Mouse (Mus musculus) limb, embryonic 11.5 days (tissue): ENCODE data around the gene Cdk6. TPM values are rescaled to one million over a fixed set of nuclear protein-coding genes. Genes with fewer than 3 reads are reported as not detected.
"Not testable (repeated sequence)": the region's sequence is repeated elsewhere in the genome, so short reads cannot be mapped to it uniquely, and the experiment has no call there.

ENCODE experiments used
- ATAC-seq: fragments of 200-750 bp; cut with Nextera tagmentation; 2 replicates; pipeline ENCODE4 v1.8.0; 2017; ENCODE audit warnings: low read depth; ENCODE audit not compliant: insufficient number of reproducible peaks, low FRiP score, low TSS enrichment
- DNase-seq: peaks from one replicate; pipeline ENCODE4 v3.0.0-alpha.2; 2015; ENCODE audit warnings: low spot score
- H3K27ac ChIP-seq: fragments of 300-500 bp; sonication (generic); replicated peaks from 2 replicates; pipeline ENCODE4 v1.5.1; 2014; ENCODE audit warnings: low read depth, mild to moderate bottlenecking, low read length
- H3K27me3 ChIP-seq: fragments of 300-500 bp; sonication (generic); 2 replicates; pipeline ENCODE4 v1.6.1; 2014; ENCODE audit warnings: mild to moderate bottlenecking, low read length, mixed read lengths; ENCODE audit not compliant: control insufficient read depth, insufficient read depth
- H3K36me3 ChIP-seq: fragments of 300-500 bp; sonication (generic); 2 replicates; pipeline ENCODE4 v1.6.1; 2014; ENCODE audit warnings: mild to moderate bottlenecking, low read length, moderate library complexity, mixed read lengths; ENCODE audit not compliant: control insufficient read depth, insufficient read depth
- H3K4me1 ChIP-seq: fragments of 300-500 bp; sonication (generic); 2 replicates; pipeline ENCODE4 v1.6.1; 2014; ENCODE audit warnings: low read length, mixed read lengths; ENCODE audit not compliant: control insufficient read depth, insufficient read depth
- H3K4me2 ChIP-seq: fragments of 300-500 bp; sonication (generic); 2 replicates; pipeline ENCODE4 v1.6.1; 2014; ENCODE audit warnings: low read depth, mild to moderate bottlenecking, moderate library complexity; ENCODE audit not compliant: severe bottlenecking
- H3K4me3 ChIP-seq: fragments of 300-500 bp; sonication (generic); 2 replicates; pipeline ENCODE4 v1.5.1; 2014; ENCODE audit warnings: low read depth, low read length
- H3K9ac ChIP-seq: fragments of 300-500 bp; sonication (generic); 2 replicates; pipeline ENCODE4 v1.6.1; 2014; ENCODE audit warnings: mild to moderate bottlenecking, low read length
- H3K9me3 ChIP-seq: fragments of 300-500 bp; sonication (generic); 2 replicates; pipeline ENCODE4 v1.6.1; 2016; ENCODE audit warnings: low read length; ENCODE audit not compliant: control insufficient read depth
- whole genome bisulfite sequencing: fragments of 180-500 bp; shearing (Covaris S2); extraction: QIAGEN DNeasy Blood & Tissue Kit; methylation state at CpG from one replicate; pipeline ENCODE4 v1.1.7; 2014; 5-methylcytosine and 5-hydroxymethylcytosine counted together
- polyA plus RNA-seq: library from polyadenylated mRNA; unstranded; fragments of >200 nt; fragmentation: Nextera tagmentation; extraction: Ambion mirVana; gene quantifications from 2 replicates; pipeline ENCODE4 v1.2.1, GENCODE M21; 2014

Gene Cdk6
- polyA plus RNA-seq, 1 experiment from 2014 or later, result 31.3 TPM

- H3K4me2 ChIP-seq, H3K4me3 ChIP-seq, H3K36me3 ChIP-seq, H3K4me1 ChIP-seq, H3K9me3 ChIP-seq, H3K27me3 ChIP-seq, DNase-seq, H3K9ac ChIP-seq, ATAC-seq, H3K27ac ChIP-seq: not testable (repeated sequence)
Observed at GRCm38 (mm10) chr5:3532048-3532447, 190.8 kb downstream of the Cdk6 start.

GRCm38 (mm10) chr5:3536592-3537212, 195.4 kb downstream of the Cdk6 start:
- Histone ChIP-seq H3K4me2 (no peak overlapping the region), H3K9ac (no peak overlapping the region), H3K4me1 (no peaks in the 10 kb centered on the region), H3K27ac (no peak overlapping the region), H3K4me3 (no peak overlapping the region), H3K27me3 (no peaks in the 10 kb centered on the region), H3K36me3 (no peaks in the 10 kb centered on the region; the same call in 1 of the 2 replicates), H3K9me3 (no peaks in the 10 kb centered on the region)
- ATAC-seq (no peak), DNase-seq (no peak)
- 73% methylated on average over 3 of the region's 3 CpGs for WGBS

DNA sequence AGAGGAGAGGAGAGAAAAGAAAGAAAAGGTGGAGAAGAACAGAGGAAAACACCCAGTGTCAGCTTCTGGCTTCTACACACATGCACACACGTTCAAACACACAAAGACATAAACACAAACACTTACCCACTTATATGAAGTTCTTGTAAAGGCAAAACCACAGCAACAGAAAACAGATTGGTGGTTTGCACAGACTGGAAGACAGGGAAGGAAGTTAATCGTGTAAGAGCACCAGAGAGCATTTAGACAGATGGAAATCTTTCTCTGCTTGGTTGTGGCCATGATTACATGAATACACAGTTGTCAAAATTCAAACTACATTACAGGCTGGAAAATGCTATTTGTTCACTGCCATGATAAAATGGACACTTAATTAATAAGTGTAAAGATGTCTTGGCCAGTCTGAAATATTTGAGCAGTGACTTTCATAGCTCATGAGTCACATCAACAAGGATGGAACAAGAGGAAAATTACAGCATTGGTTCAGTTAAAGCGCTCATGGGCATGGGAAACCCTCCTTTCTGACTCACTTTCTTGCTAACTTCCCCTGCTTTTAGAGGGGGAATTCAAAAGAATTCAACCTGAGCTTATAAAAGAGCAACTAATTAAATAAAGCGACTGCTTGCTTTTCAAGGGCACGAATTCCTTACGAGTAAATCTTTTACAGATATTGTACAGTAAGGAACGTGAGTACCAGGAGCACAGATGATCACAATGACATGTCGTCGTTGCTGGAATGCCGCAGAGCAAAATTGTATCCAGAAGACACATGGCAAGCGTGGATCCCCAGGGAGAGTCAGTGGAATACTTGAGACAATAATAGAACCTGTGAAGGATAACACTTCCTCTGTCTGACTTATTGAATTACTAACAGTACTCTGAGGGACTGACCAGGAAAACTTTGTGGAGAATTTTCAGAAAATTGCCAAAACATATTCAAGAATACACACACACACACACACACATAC, 197.5 kb downstream of the Cdk6 start:
- Histone ChIP-seq H3K27me3 (no peaks in the 10 kb centered on the region), H3K27ac (no peak overlapping the region), H3K9me3 (no peaks in the 10 kb centered on the region), H3K36me3 (no peaks in the 10 kb centered on the region), H3K4me2 (no peak overlapping the region), H3K4me3 (no peak overlapping the region), H3K4me1 (no peaks in the 10 kb centered on the region), H3K9ac (no peak overlapping the region)
- DNase-seq, result no peak
- 69% methylated on average over 11 of the region's 11 CpGs for WGBS
- no peak for ATAC-seq

- H3K4me1 ChIP-seq, result peaks cover 5% of the 10 kb centered on the region
- DNase-seq (no peak), ATAC-seq (no peak)
- no peak overlapping the region for H3K4me2 ChIP-seq
- H3K4me3 ChIP-seq, result no peak overlapping the region
- WGBS, result 74% methylated on average over 6 of the region's 6 CpGs
- no peaks in the 10 kb centered on the region for H3K27me3 ChIP-seq
- H3K27ac ChIP-seq, result no peak overlapping the region
- no peak overlapping the region for H3K9ac ChIP-seq
- H3K9me3 ChIP-seq, result no peaks in the 10 kb centered on the region
- no peaks in the 10 kb centered on the region for H3K36me3 ChIP-seq
Observed at GRCm38 (mm10) chr5:3541871-3542270, 200.6 kb downstream of the Cdk6 start.

- Histone ChIP-seq H3K27me3 (no peaks in the 10 kb centered on the region), H3K4me2 (peak within 1 kb of the TSS; percentile 71), H3K9ac (peak within 1 kb of the TSS; percentile 81), H3K36me3 (0 out of 2 replicates have a peak, but pooled peaks cover 2% of the 10 kb centered on the region), H3K9me3 (no peaks in the 10 kb centered on the region), H3K4me1 (peaks cover 5% of the 10 kb centered on the region), H3K27ac (peak within 1 kb of the TSS; percentile 85), H3K4me3 (peak within 1 kb of the TSS; percentile 79)
- under 1% methylated on average over 72 of the region's 80 CpGs for WGBS
- ATAC-seq, result peak; percentile 94
- peak; percentile 98 for DNase-seq
Observed at GRCm38 (mm10) chr5:3543629-3544479, 202.6 kb downstream of the Cdk6 start, which contains the start of gene Fam133b. Fam133b (plus strand) TSS chr5:3543833.

- WGBS, result 11% methylated on average over 7 of the region's 7 CpGs
- no peak for ATAC-seq
Observed at GRCm38 (mm10) chr5:3544480-3544769, 203.1 kb downstream of the Cdk6 start.

GRCm38 (mm10) chr5:3546226-3546625, 204.9 kb downstream of the Cdk6 start:
- H3K27me3 ChIP-seq, result no peaks in the 10 kb centered on the region
- no peaks in the 10 kb centered on the region for H3K9me3 ChIP-seq
- H3K27ac ChIP-seq, result no peak overlapping the region
- H3K9ac ChIP-seq, result no peak overlapping the region
- DNase-seq, result no peak
- H3K4me2 ChIP-seq, result no peak overlapping the region
- no peak overlapping the region for H3K4me3 ChIP-seq
- ATAC-seq, result no peak
- H3K4me1 ChIP-seq, result peaks cover 5% of the 10 kb centered on the region
- WGBS, result 90% methylated on average over 1 of the region's 1 CpGs
- 0 out of 2 replicates have a peak, but pooled peaks cover 2% of the 10 kb centered on the region for H3K36me3 ChIP-seq

More at GRCm38 (mm10) chr5:3544480-3544769, 203.1 kb downstream of the Cdk6 start:
- Histone ChIP-seq H3K4me1 (peaks cover 5% of the 10 kb centered on the region), H3K9ac (peak overlapping the region; percentile 81), H3K4me2 (peak overlapping the region; percentile 71), H3K27ac (no peak overlapping the region), H3K36me3 (0 out of 2 replicates have a peak, but pooled peaks cover 2% of the 10 kb centered on the region), H3K27me3 (no peaks in the 10 kb centered on the region), H3K9me3 (no peaks in the 10 kb centered on the region), H3K4me3 (peak overlapping the region; percentile 79)
- DNase-seq, result no peak

GRCm38 (mm10) chr5:3551481-3551880, 210.2 kb downstream of the Cdk6 start:
- H3K4me2 ChIP-seq, result no peak overlapping the region
- H3K9me3 ChIP-seq, result no peaks in the 10 kb centered on the region
- H3K36me3 ChIP-seq, result peaks cover 2% of the 10 kb centered on the region; the same call in 1 of the 2 replicates
- ATAC-seq, result no peak
- DNase-seq, result no peak
- H3K27ac ChIP-seq, result no peak overlapping the region
- H3K4me3 ChIP-seq, result no peak overlapping the region
- 100% methylated on average over 1 of the region's 1 CpGs for WGBS
- H3K9ac ChIP-seq, result no peak overlapping the region
- no peaks in the 10 kb centered on the region for H3K4me1 ChIP-seq
- no peaks in the 10 kb centered on the region for H3K27me3 ChIP-seq
